Mouse (Mus musculus) thymus, postnatal 14 days (tissue): ENCODE data around the gene Naxe.

Experiments
- DNase-seq: peaks from one replicate; pipeline ENCODE4 v3.0.0; 2021

The Naxe gene

DNA sequence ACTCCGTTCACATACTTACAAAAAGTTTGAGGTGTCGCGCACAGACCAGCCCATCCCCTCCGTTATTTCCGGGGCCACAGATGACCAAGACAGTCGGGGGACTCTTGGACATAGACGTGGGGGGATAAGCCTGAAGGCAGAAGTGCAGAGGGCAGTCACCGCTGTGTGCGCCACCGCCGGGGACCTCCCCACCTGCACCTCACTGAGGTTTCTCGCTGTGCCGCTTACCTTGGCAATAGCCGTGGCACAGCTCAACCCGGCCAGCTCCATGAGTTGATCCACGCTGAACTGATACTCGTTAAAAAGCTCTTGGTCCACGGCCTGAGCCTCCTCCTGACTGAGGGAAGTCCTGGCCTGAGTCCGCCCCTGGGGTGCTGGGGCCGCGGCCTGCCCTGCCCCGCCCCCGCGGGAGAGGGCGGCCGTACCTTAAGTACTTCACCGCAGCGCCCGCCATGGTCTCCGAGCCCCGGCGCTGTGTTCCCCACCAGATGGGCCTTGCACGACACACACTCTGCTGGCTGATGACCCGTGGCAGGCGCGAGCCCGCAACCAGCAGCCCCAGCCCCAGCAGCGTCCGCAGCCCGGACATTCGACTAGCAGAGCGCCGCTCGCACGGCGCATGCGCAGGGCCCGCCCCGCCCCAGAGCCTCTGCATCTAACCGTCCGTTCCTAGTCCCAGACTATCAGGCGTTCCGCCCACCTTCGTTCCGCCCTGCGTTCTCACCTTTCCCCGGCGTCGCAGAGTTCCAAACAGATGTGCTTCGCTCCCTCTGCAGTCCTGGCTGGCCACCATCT, at the start of gene Naxe:
TSS of gene Naxe (minus strand) at position 594 of the 795 bp plus-strand sequence.
- DNase-seq = peak; percentile 87

DNA sequence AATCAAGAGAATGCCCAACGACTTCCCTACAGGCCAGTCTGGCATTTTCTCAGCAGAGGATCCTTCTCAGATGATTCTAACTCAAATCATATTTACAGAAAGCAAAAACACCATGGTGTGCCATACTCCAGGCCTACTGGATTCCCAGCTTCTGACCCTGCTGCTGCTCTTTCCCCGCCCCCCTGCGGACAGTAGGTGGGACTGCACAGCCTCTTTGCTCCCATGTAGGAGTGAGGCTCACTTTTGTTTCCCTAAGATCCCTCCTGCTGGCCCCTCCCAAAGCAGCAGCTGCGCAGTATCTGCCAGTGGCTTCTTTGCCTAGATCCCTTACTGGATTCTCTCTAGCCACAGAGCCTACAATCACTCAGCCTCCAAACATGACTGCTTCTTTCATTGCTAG, 47.8 kb upstream of the Naxe start:
- no peak for DNase-seq

DNA sequence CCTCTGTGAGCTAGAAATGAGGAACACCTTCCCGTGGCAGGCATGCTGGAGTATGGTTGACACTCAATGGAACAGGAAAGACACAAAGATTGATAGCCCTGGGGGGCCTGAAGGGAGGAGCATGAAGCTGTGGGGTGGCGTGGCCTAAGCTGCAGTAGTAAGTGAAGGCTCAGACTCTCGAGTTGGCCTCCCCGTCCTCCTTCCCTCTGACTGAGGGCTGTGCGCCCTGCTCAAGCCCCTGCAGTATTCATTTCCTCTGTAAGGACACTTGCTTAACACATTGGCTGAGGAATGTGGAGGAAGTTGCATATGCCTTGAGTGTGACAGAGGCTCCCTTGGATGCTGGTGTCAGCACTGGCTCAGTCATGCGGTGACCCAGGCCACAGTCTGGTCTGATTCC, 44.3 kb upstream of the Naxe start:
- DNase-seq = no peak

DNA sequence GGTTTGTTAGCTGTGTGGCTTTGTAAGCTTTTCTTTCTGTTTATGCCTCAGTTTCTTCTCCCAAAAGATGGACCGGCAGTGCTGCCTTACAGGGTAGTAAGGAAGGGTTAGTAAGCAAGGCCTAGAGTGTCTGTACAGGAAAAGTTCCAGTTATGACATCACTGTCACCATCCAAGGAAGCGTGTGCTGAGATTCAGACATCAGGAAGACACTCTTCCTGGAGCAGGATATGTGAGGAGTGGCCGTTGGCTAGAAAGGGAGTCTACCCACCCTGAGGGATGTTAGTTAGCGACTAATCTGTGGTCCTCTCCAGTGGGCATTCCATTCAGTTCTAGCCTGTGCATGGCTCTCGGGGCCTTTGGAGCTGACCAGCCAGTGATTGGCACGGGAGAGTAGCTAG, 43.9 kb upstream of the Naxe start:
- no peak for DNase-seq

DNA sequence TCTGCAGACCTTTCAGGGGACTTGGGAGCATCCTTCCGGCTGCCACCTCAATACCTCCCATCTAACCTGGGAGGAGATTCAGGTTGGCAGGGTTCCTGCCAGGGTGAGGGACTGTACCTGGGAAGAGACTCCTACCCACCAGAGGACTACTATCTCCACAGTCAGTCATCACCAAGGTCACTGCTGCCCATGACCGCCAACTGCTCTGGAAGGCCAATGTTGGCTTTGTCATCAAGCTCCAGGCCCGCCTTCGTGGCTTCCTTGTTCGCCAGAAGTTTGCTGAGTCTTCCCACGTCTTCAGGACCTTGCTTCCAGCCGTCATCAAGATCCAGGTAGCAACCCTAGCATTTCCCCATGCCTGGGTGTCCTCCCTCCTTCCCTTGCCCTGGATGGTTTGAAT, 43.4 kb upstream of the Naxe start:
- no peak for DNase-seq

DNA sequence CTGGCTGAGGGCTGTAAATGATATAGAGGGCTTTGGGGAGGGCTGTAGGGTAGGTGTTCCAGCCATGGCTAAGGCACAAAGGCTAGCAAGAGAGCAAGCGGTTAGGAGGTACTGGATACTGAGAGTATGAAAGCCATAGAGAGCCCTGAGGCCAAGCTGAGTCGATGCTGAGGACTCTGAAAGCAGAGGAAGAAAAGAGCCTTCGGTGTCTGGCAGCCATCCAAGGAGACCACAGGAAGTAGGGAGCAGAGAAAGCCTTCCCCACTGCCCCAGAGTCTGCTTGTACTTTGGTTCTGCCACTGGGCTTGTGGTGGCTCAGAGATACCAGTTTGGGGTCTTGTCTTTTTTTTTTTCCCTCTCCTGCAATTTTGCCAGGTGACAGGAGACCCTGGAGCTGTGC, 42.0 kb upstream of the Naxe start:
- DNase-seq = no peak

DNA sequence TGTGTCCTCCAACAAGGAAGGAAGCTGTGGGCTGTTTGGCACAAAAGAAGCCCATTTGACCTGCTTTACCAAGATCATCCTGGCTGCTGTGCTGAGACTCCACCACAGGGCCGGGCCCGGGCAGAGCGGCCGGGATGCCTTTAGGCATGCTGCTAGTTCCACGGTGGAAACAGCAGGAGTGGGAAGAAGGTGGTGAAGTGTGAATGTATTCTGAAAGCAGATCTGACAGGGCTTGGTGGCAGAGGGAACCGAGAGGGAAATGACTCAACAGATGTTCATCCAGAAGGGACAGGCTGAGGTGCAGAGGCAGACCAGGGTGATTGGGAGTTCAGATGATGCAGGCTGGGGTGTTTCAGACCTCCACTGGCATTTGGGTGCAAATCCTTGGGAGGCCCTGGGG, 39.4 kb upstream of the Naxe start:
- DNase-seq = no peak

DNA sequence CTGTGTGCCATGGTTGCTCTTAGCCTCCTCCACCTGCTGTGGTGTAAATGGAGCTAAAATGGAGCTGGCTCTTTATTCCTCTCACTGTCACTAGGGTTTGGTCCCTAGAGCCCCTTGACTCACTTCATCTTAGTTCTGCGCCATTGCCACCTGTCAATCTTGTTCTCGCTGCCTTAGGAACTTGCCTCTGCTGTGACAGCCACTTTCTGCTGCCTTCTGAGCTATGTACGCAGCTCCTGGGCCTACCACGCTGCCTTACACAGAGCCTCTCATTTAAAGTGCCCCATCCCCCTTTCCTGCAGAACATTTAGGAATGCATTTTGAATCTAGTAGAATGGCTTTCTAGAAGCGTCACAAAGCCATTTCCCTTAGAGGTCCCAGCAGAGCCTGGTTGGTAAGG, 35.8 kb upstream of the Naxe start:
- DNase-seq = no peak

DNA sequence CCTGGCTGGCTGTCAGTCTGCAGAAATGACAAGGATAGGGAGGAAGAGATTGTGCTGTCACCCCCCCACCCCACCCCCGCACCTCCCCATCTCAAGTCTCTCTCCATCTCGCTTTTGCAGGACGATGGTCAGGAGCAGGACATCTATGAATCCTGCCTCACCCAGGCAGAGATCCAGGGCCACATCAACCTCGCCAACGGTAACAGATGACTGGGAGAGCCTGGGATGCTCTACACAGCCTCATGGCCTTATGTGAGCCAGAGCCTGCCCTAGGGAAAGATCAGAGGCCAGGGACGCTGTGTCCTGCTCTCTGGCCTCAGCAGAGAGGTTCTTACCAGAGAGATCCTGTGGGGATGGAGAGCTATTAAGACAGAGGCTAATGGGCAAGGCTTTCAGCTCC, 32.3 kb upstream of the Naxe start:
- DNase-seq = no peak

DNA sequence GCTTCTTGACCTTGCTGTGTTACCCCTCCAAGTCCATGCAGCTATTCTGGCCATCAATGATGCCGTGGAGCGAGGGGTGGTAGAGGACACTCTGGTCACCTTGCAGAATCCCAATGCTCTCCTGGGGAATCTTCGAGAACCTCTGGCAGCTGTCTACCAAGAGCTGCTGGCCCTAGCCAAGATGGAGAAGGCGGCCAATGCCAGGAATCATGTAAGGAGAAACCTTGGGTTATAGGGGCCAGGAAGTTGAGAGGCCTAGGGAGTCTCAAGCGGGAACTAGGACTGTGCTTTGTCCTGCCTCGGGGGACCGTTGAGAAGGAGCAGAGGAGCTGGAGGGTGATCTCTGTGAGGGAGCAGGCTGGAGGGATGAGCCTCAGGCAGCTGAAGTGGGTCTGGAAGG, 31.8 kb upstream of the Naxe start:
- DNase-seq = no peak

DNA sequence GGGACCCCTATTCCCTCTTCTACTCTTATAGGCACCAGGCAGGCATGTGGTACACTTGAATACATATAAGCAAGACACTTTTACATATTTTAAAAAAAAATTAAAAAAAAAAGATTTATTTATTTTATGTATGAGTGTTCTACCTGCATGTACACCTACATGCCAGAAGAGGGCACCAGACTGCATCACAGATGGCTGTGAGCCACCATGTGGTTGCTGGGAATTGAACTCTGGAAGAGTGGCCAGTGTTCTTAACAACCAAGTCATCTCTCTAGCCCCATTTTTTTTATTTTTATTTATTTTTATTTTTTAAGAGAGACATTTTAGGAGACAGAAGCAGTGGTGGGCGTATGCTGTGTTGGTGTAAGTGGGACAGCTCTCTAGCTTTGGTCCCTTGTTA, 29.4 kb upstream of the Naxe start:
- peak; percentile 48 for DNase-seq

DNA sequence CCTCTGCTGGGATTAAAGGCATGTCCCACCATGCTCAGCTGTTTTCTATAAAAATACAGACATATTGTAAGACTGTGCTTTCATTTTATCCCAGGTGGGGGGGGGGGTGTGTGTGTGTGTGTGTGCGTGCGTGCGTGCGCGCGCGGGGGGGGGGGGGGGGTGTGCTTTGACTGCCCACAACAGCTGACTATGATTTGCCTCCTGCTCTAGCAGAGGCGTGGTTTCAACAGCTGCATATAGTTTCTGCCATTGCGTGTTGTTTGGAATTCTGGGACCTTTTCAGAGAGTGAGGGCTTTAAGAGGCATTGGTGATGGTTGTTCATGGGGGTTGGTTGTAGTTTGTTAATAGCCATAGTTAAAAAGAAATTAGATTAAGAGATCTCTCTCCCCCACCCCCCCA, 27.2 kb upstream of the Naxe start:
- no peak for DNase-seq

DNA sequence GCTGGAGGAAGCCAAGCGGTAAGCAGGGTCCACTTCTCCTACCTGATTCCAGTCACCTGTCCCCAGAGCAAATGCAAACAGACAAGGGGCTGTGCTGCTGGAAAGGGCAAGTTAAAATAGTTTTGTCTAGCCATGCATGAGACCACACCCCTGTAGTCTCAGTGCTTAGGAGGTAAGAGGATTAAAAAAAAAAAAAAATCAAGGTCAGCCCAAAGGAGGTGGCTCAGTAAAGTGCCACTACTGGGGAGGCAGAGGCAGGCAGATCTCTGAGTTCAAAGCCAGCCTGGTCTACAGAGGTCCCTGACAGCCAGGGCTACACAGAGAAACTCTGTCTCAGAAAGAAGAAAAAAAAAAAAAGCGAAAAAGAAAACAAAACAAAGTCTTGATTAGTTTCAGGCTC, 25.7 kb upstream of the Naxe start:
- no peak for DNase-seq

DNA sequence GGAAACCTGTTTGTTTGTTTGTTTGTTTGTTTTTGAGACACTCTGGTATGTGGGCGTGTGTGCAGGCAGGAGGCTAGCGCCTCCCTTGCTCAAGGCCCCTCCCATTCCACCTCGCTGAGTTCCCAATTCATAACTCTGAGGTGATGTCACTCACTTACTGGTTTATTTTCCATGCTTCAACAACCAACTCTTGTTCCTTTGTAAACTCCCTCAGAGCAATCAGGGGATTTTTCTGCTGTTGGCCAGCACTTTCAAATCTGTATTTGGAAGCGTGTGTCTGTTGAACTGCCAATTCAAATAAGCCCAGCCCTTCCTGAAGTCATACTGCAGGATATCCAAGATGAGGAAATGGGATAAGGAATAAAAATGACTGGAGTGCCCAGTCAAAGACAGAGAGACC, 24.4 kb upstream of the Naxe start:
- DNase-seq = no peak

DNA sequence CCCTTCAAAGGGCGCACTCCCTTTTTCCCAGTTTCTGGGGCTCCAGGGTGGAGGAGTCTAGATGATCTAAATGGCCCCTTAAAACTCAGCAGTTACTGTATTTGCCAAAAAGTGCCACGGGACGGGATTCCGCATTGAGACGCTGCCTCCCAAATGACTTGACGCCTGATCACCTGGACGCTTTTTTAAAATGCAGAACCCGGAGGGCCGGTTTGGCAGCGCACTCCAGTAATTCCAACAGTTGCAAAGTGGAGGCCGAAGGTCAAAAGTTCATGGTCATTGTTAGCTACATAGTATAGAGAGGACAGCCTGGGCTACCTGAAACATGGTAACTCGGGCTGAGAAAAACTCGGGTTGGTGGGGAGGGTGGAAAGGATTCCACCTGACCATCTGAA, 23.9 kb upstream of the Naxe start:
- DNase-seq = no peak

DNA sequence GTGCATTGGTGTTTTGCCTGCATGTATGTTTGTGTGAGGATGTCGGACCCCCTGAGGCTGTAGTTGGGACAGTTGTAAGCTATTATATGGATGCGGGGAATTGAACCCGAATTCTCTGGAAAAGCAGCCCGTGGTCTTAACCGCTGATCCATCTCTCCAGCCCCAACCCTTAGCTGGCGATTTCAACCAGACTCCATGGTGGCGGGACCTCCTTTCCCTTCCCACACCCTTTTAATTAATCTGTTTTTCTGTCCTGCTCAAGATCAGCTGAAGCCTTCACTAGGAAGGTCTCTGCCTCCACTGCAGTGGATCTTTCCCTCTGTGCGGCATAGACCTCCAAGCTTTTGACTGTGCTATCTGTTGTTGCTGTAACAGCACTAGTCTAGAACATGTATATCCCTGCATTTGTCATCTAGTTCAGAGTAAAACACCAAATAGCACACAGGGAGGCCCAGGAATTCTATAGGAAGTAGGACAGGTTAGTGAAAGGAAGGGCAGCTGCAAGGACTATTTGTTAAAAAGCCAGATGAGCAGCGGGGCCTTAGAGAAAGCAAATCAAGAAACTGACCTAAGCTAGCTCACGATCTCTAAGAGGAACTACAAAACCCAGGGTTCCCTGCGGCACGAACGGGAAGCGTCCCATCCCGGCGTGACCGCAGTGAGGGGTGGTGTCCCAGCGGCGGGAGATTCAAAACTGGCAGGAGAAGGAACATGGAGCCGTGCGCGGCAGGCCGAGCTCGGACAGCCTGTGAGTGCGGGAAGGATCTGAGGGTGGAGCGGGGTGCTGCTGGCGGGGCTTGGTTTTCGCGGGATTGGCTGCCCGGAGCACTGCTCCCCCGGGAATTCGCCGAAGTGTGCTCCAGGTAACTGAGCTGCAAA, 23.3 kb upstream of the Naxe start, which contains the start of gene Iqgap3:
TSS of gene Iqgap3 (plus strand) at position 627 of the 879 bp plus-strand sequence.
- peak; percentile 86 for DNase-seq

DNA sequence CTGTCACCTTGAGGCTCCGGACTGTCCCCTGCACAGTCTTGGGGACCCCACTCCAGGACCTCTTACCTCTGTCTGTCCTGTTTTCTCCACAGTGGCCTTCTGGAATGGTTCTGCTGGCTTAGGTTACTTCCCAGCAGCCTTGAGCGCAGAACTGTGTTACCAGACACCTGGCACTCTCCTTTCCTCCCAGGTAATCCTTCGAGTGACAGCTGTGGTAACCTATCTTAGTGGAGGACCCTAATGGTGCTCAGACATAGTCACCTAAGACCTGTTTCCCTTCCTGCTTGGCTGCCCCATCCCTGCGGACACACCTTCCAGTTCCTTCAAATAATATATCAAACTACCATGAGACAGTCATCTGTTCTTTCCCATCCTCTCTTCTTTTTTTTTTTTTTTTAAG, 19.9 kb upstream of the Naxe start, which contains the start of gene Ttc24:
TSS of gene Ttc24 (minus strand) at position 101 of the 400 bp plus-strand sequence.
- DNase-seq = no peak

DNA sequence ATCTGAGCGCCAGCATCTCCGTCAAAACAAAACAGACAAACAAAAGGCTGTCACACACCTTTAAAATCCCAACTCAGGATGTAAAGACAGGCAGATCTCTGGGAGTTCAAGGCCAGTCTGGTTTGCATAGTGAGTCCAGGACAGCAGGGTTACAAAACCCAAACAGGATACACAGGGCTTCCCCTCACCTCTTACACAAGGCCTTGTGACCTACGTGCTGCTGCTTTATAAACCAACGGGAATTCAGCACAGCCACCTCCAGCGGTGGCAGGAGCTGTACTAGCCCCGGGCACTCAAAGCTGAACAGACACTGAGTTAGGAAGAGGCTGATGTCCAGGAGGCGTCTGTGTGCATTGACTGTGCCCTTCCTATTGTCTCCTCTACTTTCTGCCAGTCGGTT, 19.1 kb upstream of the Naxe start:
- no peak for DNase-seq

DNA sequence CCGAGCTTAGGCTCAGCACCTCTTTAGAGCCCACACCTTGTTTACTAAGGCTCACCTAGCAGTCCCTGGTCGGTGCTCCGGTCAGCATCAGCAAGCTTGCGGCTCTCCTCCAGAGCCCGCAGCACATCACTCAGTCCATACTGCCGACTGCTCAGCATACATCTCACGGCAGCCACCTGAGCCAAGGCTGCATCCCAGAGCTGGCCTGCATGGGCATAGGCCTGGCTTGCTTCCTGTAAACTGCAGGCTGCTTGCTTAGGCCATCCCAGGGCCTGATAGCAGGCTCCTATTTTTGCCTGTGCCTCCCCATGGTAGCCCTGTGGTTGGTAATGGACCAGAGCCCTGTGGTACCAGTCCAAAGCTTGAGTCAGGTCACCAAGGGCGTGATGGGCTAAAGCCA, 16.5 kb upstream of the Naxe start:
- no peak for DNase-seq

DNA sequence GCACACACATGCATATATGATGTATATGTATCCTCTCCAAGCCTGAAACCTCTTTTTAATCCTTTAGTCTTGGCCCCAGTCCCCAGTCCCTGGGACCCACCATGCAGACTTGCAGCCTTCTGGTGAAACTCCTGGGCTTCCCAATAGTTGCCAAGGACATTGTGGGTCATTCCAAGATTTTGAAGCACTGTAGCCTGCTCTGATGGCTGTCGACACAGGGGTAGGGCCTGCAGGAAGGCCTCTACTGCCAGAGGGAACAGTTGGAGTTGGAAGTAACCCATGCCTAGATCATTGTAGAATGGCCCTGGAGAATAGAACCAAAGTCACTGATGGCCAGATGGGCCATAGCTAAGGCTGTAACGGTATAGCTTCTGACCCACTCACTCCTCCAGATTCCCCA, 16.1 kb upstream of the Naxe start:
- no peak for DNase-seq

DNA sequence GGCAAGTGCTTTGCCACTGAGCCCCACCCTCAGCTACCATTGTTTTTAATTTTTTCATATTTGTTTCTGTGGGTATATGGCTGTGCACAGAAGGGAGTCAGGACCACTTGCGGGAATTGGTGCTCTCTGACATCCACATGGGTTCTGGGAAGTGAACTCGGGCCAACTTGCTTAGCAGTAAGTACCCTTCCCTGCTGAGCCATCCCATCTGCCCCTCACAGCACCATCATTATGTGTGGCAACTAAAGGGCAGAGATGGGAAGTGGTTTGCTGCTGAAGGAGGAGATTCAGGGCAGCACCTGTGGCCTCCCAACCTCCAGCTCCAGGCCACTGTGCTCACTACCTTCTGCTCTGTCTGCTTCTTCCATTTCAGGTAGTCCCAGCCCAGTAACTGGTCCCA, 15.3 kb upstream of the Naxe start:
- no peak for DNase-seq

DNA sequence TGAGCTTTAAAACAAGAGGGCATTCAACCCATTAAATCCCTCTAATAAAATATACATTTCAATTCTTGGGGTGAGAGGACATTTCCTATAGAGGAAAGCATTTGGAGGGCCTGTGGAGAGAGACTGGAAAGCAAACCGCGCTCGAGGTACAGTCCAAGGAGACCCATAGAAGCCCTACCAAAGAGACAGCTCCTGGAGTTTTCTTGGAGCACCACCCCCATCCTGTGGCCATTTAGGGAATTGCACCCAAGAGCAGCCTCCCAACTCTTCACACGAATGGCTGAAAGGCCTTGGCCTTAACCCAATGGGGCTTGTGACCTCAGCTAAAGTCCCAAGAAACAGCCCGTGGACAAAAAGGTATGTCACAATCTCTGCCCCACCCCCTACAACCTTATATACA, 13.5 kb upstream of the Naxe start:
- DNase-seq = peak; percentile 84

DNA sequence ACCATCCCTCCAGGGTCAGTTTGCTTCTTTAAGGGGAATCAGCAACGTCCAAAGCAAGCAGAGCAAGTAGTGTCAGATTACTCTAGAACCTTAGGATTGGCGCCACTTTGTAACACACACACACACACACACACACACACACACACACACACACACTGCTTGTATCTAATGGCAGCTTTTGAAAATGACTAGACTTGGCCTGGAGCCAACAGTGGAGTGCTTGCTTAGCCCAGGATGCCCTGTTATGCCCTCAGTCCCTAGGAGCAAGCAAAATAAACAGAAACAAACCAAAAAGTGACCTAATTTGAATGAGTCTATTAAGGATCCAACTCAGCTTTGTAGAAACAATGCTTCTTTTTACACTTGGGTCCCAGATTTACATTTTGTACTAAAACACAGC, 10.1 kb upstream of the Naxe start:
- DNase-seq = no peak

DNA sequence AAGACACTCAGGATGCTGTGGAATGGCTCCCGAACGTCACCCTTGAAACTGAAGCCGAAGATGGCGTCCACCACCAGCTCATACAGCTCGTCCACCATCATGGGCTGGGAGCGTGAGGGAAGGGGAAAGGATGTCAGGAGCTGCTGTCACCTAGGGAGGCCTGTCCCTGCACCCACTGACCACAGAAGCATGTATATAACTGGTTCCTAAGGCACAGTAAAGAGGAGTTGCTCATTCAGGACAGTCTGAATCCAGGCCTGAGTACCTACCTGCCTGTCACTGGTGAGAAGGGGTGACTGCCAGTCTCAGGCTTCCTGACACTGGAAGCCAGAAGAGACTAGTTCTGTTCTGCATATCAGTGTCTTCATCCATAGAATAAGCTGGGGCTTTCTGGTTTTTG, 1.3 kb downstream of the Naxe start:
- DNase-seq = no peak
